Mouse (Mus musculus) liver, embryonic 11.5 days (tissue): Measurements from ENCODE around the gene Pik3r4. TPM values are rescaled to one million over a fixed set of nuclear protein-coding genes. Genes with fewer than 3 reads are reported as not detected.
"Not testable (repeated sequence)": the region's sequence is repeated elsewhere in the genome, so short reads cannot be mapped to it uniquely, and the experiment has no call there.

Experiments
- ATAC-seq: fragments of 200-750 bp; cut with Nextera tagmentation; replicated peaks from 2 replicates; pipeline ENCODE4 v1.8.0; 2017; ENCODE audit warnings: moderate number of reproducible peaks, mild to moderate bottlenecking, moderate TSS enrichment, moderate library complexity; ENCODE audit not compliant: low FRiP score
- DNase-seq: peaks from one replicate; pipeline ENCODE4 v3.0.0-alpha.2; 2017; ENCODE audit warnings: low spot score
- H3K27ac ChIP-seq: fragments of 300-500 bp; sonication (generic); 2 replicates; pipeline ENCODE4 v1.5.1; 2014; ENCODE audit warnings: mild to moderate bottlenecking, low read depth, low read length, control low read depth
- H3K27me3 ChIP-seq: fragments of 300-500 bp; sonication (generic); replicated peaks from 2 replicates; pipeline ENCODE4 v1.6.1; 2014; ENCODE audit warnings: low read length, mixed read lengths; ENCODE audit not compliant: control insufficient read depth, insufficient read depth
- H3K36me3 ChIP-seq: fragments of 300-500 bp; sonication (generic); 2 replicates; pipeline ENCODE4 v1.6.1; 2014; ENCODE audit warnings: mild to moderate bottlenecking, low read length, moderate library complexity, mixed read lengths; ENCODE audit not compliant: control insufficient read depth, insufficient read depth
- H3K4me1 ChIP-seq: fragments of 300-500 bp; sonication (generic); replicated peaks from 2 replicates; pipeline ENCODE4 v1.6.1; 2014; ENCODE audit warnings: low read length, mixed read lengths; ENCODE audit not compliant: control insufficient read depth, insufficient read depth
- H3K4me2 ChIP-seq: fragments of 300-500 bp; sonication (generic); 2 replicates; pipeline ENCODE4 v1.6.1; 2014; ENCODE audit warnings: mild to moderate bottlenecking, control low read depth, moderate library complexity
- H3K4me3 ChIP-seq: fragments of 300-500 bp; sonication (generic); 2 replicates; pipeline ENCODE4 v1.5.1; 2014; ENCODE audit warnings: low read depth, low read length, control low read depth
- H3K9ac ChIP-seq: fragments of 300-500 bp; sonication (generic); 2 replicates; pipeline ENCODE4 v1.6.1; 2014; ENCODE audit warnings: low read depth, low read length, control low read depth
- H3K9me3 ChIP-seq: fragments of 300-500 bp; sonication (generic); 2 replicates; pipeline ENCODE4 v1.6.1; 2016; ENCODE audit warnings: low read length, inconsistent platforms, mixed read lengths; ENCODE audit not compliant: control insufficient read depth
- WGBS: fragments of 180-500 bp; shearing (Covaris S2); extraction: QIAGEN DNeasy Blood & Tissue Kit; methylation state at CpG from one replicate; pipeline ENCODE4 v1.1.7; 2014; 5-methylcytosine and 5-hydroxymethylcytosine counted together
- polyA plus RNA-seq: library from polyadenylated mRNA; unstranded; fragments of >200 nt; fragmentation: Nextera tagmentation; extraction: Ambion mirVana; gene quantifications from 2 replicates; pipeline ENCODE4 v1.2.1, GENCODE M21; 2014

Gene Pik3r4
- polyA plus RNA-seq = 19.5 TPM in 2 replicates

GRCm38 (mm10) chr9:105642460-105643371 is at the start of gene Pik3r4:
Gene Pik3r4, plus strand, starts transcription at chr9:105642978.
- H3K4me3 ChIP-seq = peak within 1 kb of the TSS; percentile 73
- WGBS = 6% methylated on average over 37 of the region's 37 CpGs
- H3K9me3 ChIP-seq = no peaks in the 10 kb centered on the region
- peak within 1 kb of the TSS; percentile 73 for H3K9ac ChIP-seq
- H3K36me3 ChIP-seq = peaks cover 3% of the 10 kb centered on the region; the same call in 1 of the 2 replicates
- 0 out of 2 replicates have a peak, but pooled peaks cover 3% of the 10 kb centered on the region for H3K4me1 ChIP-seq
- H3K4me2 ChIP-seq = peak within 1 kb of the TSS; percentile 78
- peak; percentile 89 for ATAC-seq
- H3K27me3 ChIP-seq = no peaks in the 10 kb centered on the region
- peak; percentile 75 for DNase-seq
- H3K27ac ChIP-seq = no peak within 1 kb of the TSS

- WGBS = 76% methylated on average over 4 of the region's 4 CpGs
- no peaks in the 10 kb centered on the region for H3K36me3 ChIP-seq
Observed at GRCm38 (mm10) chr9:105598906-105599305, 43.9 kb upstream of the Pik3r4 start.

GRCm38 (mm10) chr9:105611980-105612771 is 30.6 kb upstream of the Pik3r4 start:
- Histone ChIP-seq H3K4me1 (no peaks in the 10 kb centered on the region), H3K4me2 (no peak overlapping the region), H3K27me3 (no peaks in the 10 kb centered on the region), H3K27ac (no peak overlapping the region), H3K4me3 (no peak overlapping the region), H3K36me3 (no peaks in the 10 kb centered on the region), H3K9ac (no peak overlapping the region), H3K9me3 (no peaks in the 10 kb centered on the region)
- WGBS = 66% methylated on average over 15 of the region's 15 CpGs
- no peak for DNase-seq
- no peak for ATAC-seq

More at GRCm38 (mm10) chr9:105598906-105599305, 43.9 kb upstream of the Pik3r4 start:
- Histone ChIP-seq H3K4me2 (no peak overlapping the region), H3K9ac (no peak overlapping the region), H3K4me3 (no peak overlapping the region), H3K27ac (no peak overlapping the region), H3K4me1 (no peaks in the 10 kb centered on the region), H3K9me3 (no peaks in the 10 kb centered on the region), H3K27me3 (no peaks in the 10 kb centered on the region)
- DNase-seq = no peak
- no peak for ATAC-seq

- H3K4me1 ChIP-seq = no peaks in the 10 kb centered on the region
- no peaks in the 10 kb centered on the region for H3K36me3 ChIP-seq
- no peak overlapping the region for H3K4me3 ChIP-seq
- H3K9ac ChIP-seq = no peak overlapping the region
- H3K9me3 ChIP-seq = no peaks in the 10 kb centered on the region
- DNase-seq = no peak
- no peaks in the 10 kb centered on the region for H3K27me3 ChIP-seq
- H3K27ac ChIP-seq = no peak overlapping the region
- no peak for ATAC-seq
- no peak overlapping the region for H3K4me2 ChIP-seq
- WGBS = 87% methylated on average over 7 of the region's 7 CpGs
Observed at GRCm38 (mm10) chr9:105612919-105613318, 29.9 kb upstream of the Pik3r4 start.

GRCm38 (mm10) chr9:105615952-105616351 is 26.8 kb upstream of the Pik3r4 start:
- no peak for DNase-seq
- no peaks in the 10 kb centered on the region for H3K9me3 ChIP-seq

GRCm38 (mm10) chr9:105617274-105617673 is 25.5 kb upstream of the Pik3r4 start:
- H3K4me2 ChIP-seq, DNase-seq, H3K27me3 ChIP-seq, H3K4me1 ChIP-seq, H3K27ac ChIP-seq, H3K9me3 ChIP-seq, H3K36me3 ChIP-seq, H3K9ac ChIP-seq, H3K4me3 ChIP-seq, ATAC-seq: not testable (repeated sequence)

More at GRCm38 (mm10) chr9:105615952-105616351, 26.8 kb upstream of the Pik3r4 start:
- 61% methylated on average over 2 of the region's 2 CpGs for WGBS
- H3K4me1 ChIP-seq = no peaks in the 10 kb centered on the region
- no peak overlapping the region for H3K27ac ChIP-seq
- H3K4me3 ChIP-seq = no peak overlapping the region
- H3K27me3 ChIP-seq = no peaks in the 10 kb centered on the region
- H3K36me3 ChIP-seq = no peaks in the 10 kb centered on the region
- no peak overlapping the region for H3K4me2 ChIP-seq
- no peak for ATAC-seq
- no peak overlapping the region for H3K9ac ChIP-seq

GRCm38 (mm10) chr9:105633961-105634360 is 8.8 kb upstream of the Pik3r4 start:
- no peak for ATAC-seq
- Histone ChIP-seq H3K4me3 (no peak overlapping the region), H3K9me3 (no peaks in the 10 kb centered on the region), H3K9ac (no peak overlapping the region), H3K4me2 (no peak overlapping the region), H3K4me1 (no peaks in the 10 kb centered on the region), H3K27ac (no peak overlapping the region), H3K36me3 (no peaks in the 10 kb centered on the region), H3K27me3 (no peaks in the 10 kb centered on the region)
- DNase-seq = no peak
- 79% methylated on average over 2 of the region's 2 CpGs for WGBS

- H3K27ac ChIP-seq, H3K27me3 ChIP-seq, DNase-seq, H3K4me3 ChIP-seq, H3K4me2 ChIP-seq, H3K4me1 ChIP-seq, H3K9ac ChIP-seq, H3K9me3 ChIP-seq, ATAC-seq, H3K36me3 ChIP-seq: not testable (repeated sequence)
- WGBS = 81% methylated on average over 6 of the region's 6 CpGs
Observed at GRCm38 (mm10) chr9:105641377-105641776, 1.4 kb upstream of the Pik3r4 start.
